Mouse (Mus musculus): ENCODE results near the gene Asb2.

GRCm38 (mm10) chr12:103343456-103343855 lies 12.3 kb downstream of the Asb2 start:
- no peak for TF ChIP-seq POLR2A (IDR thresholded peaks at IDR 0.05; ENCODE audit: extremely low read depth, insufficient read depth, low read length)
- TF ChIP-seq CTCF (IDR thresholded peaks at IDR 0.05; ENCODE audit: extremely low read depth, insufficient read depth, low read length): no peak

All from cortical plate, adult 2 months (tissue).